27 mouse cellular contexts compared by ENCODE assay signal in genomic region chr7:91420215-91420614, GRCm38 (mm10).
"Had no signal": no experiment of that assay in that cellular context is flagged by ENCODE, and none has a peak within 500 bp of the region (broad histone marks: within the 10 kb centered on the region; RNA-seq: fewer than 3 reads in every experiment).

No protein-coding gene starts in this region.

- H3K27ac ChIP-seq: limb, embryonic 10.5 days; limb, embryonic 12.5 days; limb, embryonic 13.5 days; limb, embryonic 15.5 days; liver, embryonic 12.5 days; liver, embryonic 13.5 days; liver, embryonic 14.5 days; liver, embryonic 15.5 days; lung, embryonic 15.5 days; macrophage; midbrain, embryonic 10.5 days; midbrain, embryonic 12.5 days; midbrain, embryonic 13.5 days; midbrain, embryonic 15.5 days had no signal

- H3K36me3 ChIP-seq: limb, embryonic 10.5 days; limb, embryonic 12.5 days; limb, embryonic 13.5 days; limb, embryonic 15.5 days; liver, embryonic 12.5 days; liver, embryonic 13.5 days; liver, embryonic 15.5 days; lung, embryonic 15.5 days; midbrain, embryonic 10.5 days; midbrain, embryonic 12.5 days; midbrain, embryonic 13.5 days; midbrain, embryonic 15.5 days had no signal

- H3K4me3 ChIP-seq: limb, embryonic 10.5 days; limb, embryonic 12.5 days; limb, embryonic 13.5 days; limb, embryonic 15.5 days; liver, embryonic 12.5 days; liver, embryonic 13.5 days; liver, embryonic 15.5 days; lung, embryonic 15.5 days; megakaryocyte, embryonic 14.5 days; midbrain, embryonic 10.5 days; midbrain, embryonic 12.5 days; midbrain, embryonic 13.5 days; midbrain, embryonic 15.5 days; myocyte had no signal

- H3K27me3 ChIP-seq: limb, embryonic 12.5 days; limb, embryonic 13.5 days; limb, embryonic 15.5 days; liver, embryonic 12.5 days; liver, embryonic 13.5 days; liver, embryonic 15.5 days; lung, embryonic 15.5 days; megakaryocyte, embryonic 14.5 days; midbrain, embryonic 12.5 days; midbrain, embryonic 13.5 days; midbrain, embryonic 15.5 days had no signal

- DNase-seq: left cerebral cortex, postnatal 4 days; liver; liver, embryonic 13.5 days; liver, postnatal 0 days; lung, adult 18-20 months; lung, adult 2 months; lung, embryonic 14.5 days; lung, postnatal 10 days; lung, postnatal 14 days; lung, postnatal 36 days; lung, postnatal 4 days; midbrain, embryonic 14.5 days had no signal

- H3K4me1 ChIP-seq: limb, embryonic 10.5 days; limb, embryonic 12.5 days; limb, embryonic 13.5 days; limb, embryonic 15.5 days; liver, embryonic 12.5 days; liver, embryonic 13.5 days; liver, embryonic 15.5 days; lung, embryonic 15.5 days; megakaryocyte, embryonic 14.5 days; midbrain, embryonic 10.5 days; midbrain, embryonic 12.5 days; midbrain, embryonic 13.5 days; midbrain, embryonic 15.5 days had no signal

- H3K9me3 ChIP-seq: limb, embryonic 10.5 days; limb, embryonic 12.5 days; limb, embryonic 13.5 days; limb, embryonic 15.5 days; liver, embryonic 12.5 days; liver, embryonic 13.5 days; liver, embryonic 15.5 days; lung, embryonic 15.5 days; megakaryocyte, embryonic 14.5 days; midbrain, embryonic 10.5 days; midbrain, embryonic 12.5 days; midbrain, embryonic 13.5 days; midbrain, embryonic 15.5 days had no signal
